Comparison of ENCODE assay signal across 10 mouse cellular contexts in genomic region chr8:108702201-108702600, GRCm38 (mm10).
A peak's percentile ranks its signal among the peaks of the same experiment; 100 is the strongest.
DNase-seq lines count a peak whose midpoint lies in the region; ATAC-seq and TF ChIP-seq lines count a peak whose summit lies in the region.
"Had no signal": no experiment of that assay in that cellular context is flagged by ENCODE, and none has a peak within 500 bp of the region (broad histone marks: within the 10 kb centered on the region; RNA-seq: fewer than 3 reads in every experiment).

No protein-coding gene starts in this region.

- peak overlapping the region; percentile 68; the same call in 1 of the 2 replicates for H3K4me2 ChIP-seq in heart, embryonic 14.5 days (ENCODE audit: low read length)
- H3K4me2 ChIP-seq in intestine, embryonic 16.5 days (ENCODE audit: low read depth, low read length) = 0 out of 2 replicates have a peak overlapping the region, but pooled peaks have one; percentile 14
- peak overlapping the region; percentile 98 for H3K4me2 ChIP-seq in neural tube, embryonic 12.5 days (replicated peaks)

- no peak for DNase-seq in heart, embryonic 10.5 days (ENCODE audit: low spot score)
- DNase-seq in thymus, postnatal 14 days = no peak
- no peak for DNase-seq in adrenal gland, adult 18-20 months (ENCODE audit: low spot score in 2 of 2)
- DNase-seq: thymus, postnatal 25 days had no signal

- no peaks in the 10 kb centered on the region for H3K36me3 ChIP-seq in heart, embryonic 14.5 days (ENCODE audit: control insufficient read depth, insufficient read depth, low read length)
- H3K36me3 ChIP-seq in heart, embryonic 10.5 days = no peaks in the 10 kb centered on the region
- H3K36me3 ChIP-seq in intestine, embryonic 16.5 days (ENCODE audit: control insufficient read depth, insufficient read depth, low read length) = no peaks in the 10 kb centered on the region
- no peaks in the 10 kb centered on the region for H3K36me3 ChIP-seq in neural tube, embryonic 12.5 days
- H3K36me3 ChIP-seq: heart, embryonic 12.5 days had no signal

- peaks cover 50% of the 10 kb centered on the region for H3K27me3 ChIP-seq in heart, embryonic 14.5 days (ENCODE audit: control insufficient read depth, insufficient read depth, low read length)
- H3K27me3 ChIP-seq in heart, embryonic 10.5 days (ENCODE audit: insufficient read depth, poor library complexity, severe bottlenecking) = peaks cover 36% of the 10 kb centered on the region
- H3K27me3 ChIP-seq in intestine, embryonic 16.5 days (replicated peaks; ENCODE audit: control insufficient read depth, insufficient read depth, low read length) = peaks cover 14% of the 10 kb centered on the region; the same call in 1 of the 2 replicates
- H3K27me3 ChIP-seq in neural tube, embryonic 12.5 days (replicated peaks) = peaks cover 12% of the 10 kb centered on the region

- H3K9ac ChIP-seq in heart, embryonic 14.5 days (ENCODE audit: low read length) = no peak overlapping the region
- peak overlapping the region; percentile 11; the same call in 1 of the 2 replicates for H3K9ac ChIP-seq in intestine, embryonic 16.5 days (ENCODE audit: low read depth, low read length)
- peak overlapping the region; percentile 52 for H3K9ac ChIP-seq in neural tube, embryonic 12.5 days
- H3K9ac ChIP-seq: heart, embryonic 12.5 days had no signal

- TF ChIP-seq CTCF in embryonic fibroblast, embryonic 13.5 days (IDR thresholded peaks at IDR 0.05; ENCODE audit: borderline replicate concordance, insufficient read depth, low read length) = no peak

- H3K4me1 ChIP-seq in heart, embryonic 14.5 days (ENCODE audit: control insufficient read depth in 2 of 2, insufficient read depth in 2 of 2, low read length in 2 of 2) = peaks cover 4 to 17% of the 10 kb centered on the region in 2 experiments; a peak in 3 of 4 replicates
- H3K4me1 ChIP-seq in heart, embryonic 10.5 days = peaks cover 29% of the 10 kb centered on the region
- H3K4me1 ChIP-seq in embryonic fibroblast, embryonic 13.5 days (ENCODE audit: control insufficient read depth, insufficient read depth, low read length) = peaks cover 9% of the 10 kb centered on the region
- peaks cover 20% of the 10 kb centered on the region for H3K4me1 ChIP-seq in intestine, embryonic 16.5 days (ENCODE audit: control insufficient read depth, insufficient read depth, low read length)
- peaks cover 42% of the 10 kb centered on the region for H3K4me1 ChIP-seq in neural tube, embryonic 12.5 days

- 68% methylated on average over 1 of the region's 1 CpGs for WGBS in heart, embryonic 14.5 days
- 0% methylated on average over 1 of the region's 1 CpGs for WGBS in heart, embryonic 10.5 days
- 59% methylated on average over 1 of the region's 1 CpGs for WGBS in intestine, embryonic 16.5 days
- 4% methylated on average over 1 of the region's 1 CpGs for WGBS in neural tube, embryonic 12.5 days

- H3K27ac ChIP-seq in heart, embryonic 14.5 days (replicated peaks in 1 of 2; ENCODE audit: control insufficient read depth in 1 of 2, insufficient read depth in 1 of 2, low read depth in 2 of 2, low read length in 2 of 2) = no peak overlapping the region
- H3K27ac ChIP-seq in heart, embryonic 10.5 days = no peak overlapping the region
- H3K27ac ChIP-seq in embryonic fibroblast, embryonic 13.5 days (ENCODE audit: insufficient read depth, low read length) = no peak overlapping the region
- no peak overlapping the region for H3K27ac ChIP-seq in intestine, embryonic 16.5 days (ENCODE audit: low read length)
- H3K27ac ChIP-seq in neural tube, embryonic 12.5 days = peak overlapping the region; percentile 47; the same call in 1 of the 2 replicates

- no peak for ATAC-seq in heart, embryonic 14.5 days (ENCODE audit: insufficient number of reproducible peaks, insufficient read depth, low FRiP score, low read depth)
- no peak for ATAC-seq in intestine, embryonic 16.5 days
- ATAC-seq in neural tube, embryonic 12.5 days (ENCODE audit: low FRiP score, low read depth) = no peak
- no peak for ATAC-seq in inflammation-experienced regulatory T-cells, adult 6 months

- no peaks in the 10 kb centered on the region for H3K9me3 ChIP-seq in heart, embryonic 14.5 days (ENCODE audit: control insufficient read depth, low read length)
- H3K9me3 ChIP-seq in heart, embryonic 10.5 days = no peaks in the 10 kb centered on the region
- H3K9me3 ChIP-seq in intestine, embryonic 16.5 days (ENCODE audit: control insufficient read depth, low read length) = no peaks in the 10 kb centered on the region
- no peaks in the 10 kb centered on the region for H3K9me3 ChIP-seq in neural tube, embryonic 12.5 days
- H3K9me3 ChIP-seq: heart, embryonic 12.5 days had no signal

- no peak overlapping the region for H3K4me3 ChIP-seq in heart, embryonic 14.5 days (ENCODE audit: control insufficient read depth in 1 of 2, insufficient read depth in 1 of 2, low read depth in 1 of 2, low read length in 2 of 2)
- H3K4me3 ChIP-seq in heart, embryonic 10.5 days = no peak overlapping the region
- H3K4me3 ChIP-seq in embryonic fibroblast, embryonic 13.5 days (ENCODE audit: insufficient read depth, low read length) = peak overlapping the region; percentile 16; the same call in 1 of the 2 replicates
- H3K4me3 ChIP-seq in intestine, embryonic 16.5 days (ENCODE audit: low read length) = 0 out of 2 replicates have a peak overlapping the region, but pooled peaks have one; percentile 18
- H3K4me3 ChIP-seq in neural tube, embryonic 12.5 days = no peak overlapping the region

- no peak for TF ChIP-seq POLR2A in embryonic fibroblast, embryonic 13.5 days (IDR thresholded peaks at IDR 0.05; ENCODE audit: low read depth, low read length)

Comparison
In these comparisons a context has a peak if more than half of its experiments do, and no peak if none do; other contexts are left out.
1. H3K4me2 ChIP-seq: peak in every context shown above with its lines; median percentile 98 in neural tube, embryonic 12.5 days; 68 in heart, embryonic 14.5 days; 14 in intestine, embryonic 16.5 days.
2. H3K4me3 ChIP-seq: peak in embryonic fibroblast, embryonic 13.5 days (single experiment) and intestine, embryonic 16.5 days (single experiment); none in heart, embryonic 14.5 days (0 of 2), heart, embryonic 10.5 days (single experiment) and neural tube, embryonic 12.5 days (single experiment).